Mouse (Mus musculus) right cerebral cortex, adult 2 months (tissue): Measurements from ENCODE around the gene Pitx2.

Source experiments
- DNase-seq, 2 experiments: peaks; one replicate each; pipeline ENCODE4 v3.0.0; 2021 to 2022; ENCODE audit warnings: low spot score in 2 of 2

Gene Pitx2

DNA sequence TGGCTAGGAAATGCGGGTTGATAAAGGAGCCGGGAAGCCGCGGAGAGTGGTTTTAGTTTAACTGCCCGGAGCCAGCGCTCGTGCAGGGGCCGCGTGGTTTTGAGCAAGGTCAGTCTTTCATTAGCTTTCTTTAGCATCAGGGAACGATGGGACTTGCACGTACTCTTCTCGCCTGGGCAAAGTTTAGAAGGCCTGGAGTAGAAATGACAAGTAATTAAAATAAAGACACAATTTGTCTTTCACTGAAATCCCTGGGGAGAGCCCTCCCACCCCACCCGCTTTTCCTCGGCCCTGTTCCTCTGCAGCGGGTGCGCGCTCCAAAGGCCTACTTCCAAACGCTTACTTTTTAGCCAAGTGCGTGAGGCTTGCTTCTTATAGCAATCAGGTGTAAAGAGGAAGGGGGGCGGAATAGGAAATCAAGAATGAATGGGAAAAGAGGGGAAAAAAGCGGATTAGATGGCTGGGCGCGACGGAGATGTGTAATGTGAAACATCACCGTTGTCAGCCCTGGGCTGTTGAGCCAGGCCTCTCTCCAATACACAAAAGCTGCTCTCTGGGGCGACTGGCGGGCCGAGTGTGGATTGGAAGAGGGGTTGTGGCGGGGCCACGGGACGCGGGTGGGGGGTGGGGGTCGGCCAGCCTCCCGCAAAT, 17.4 kb downstream of the Pitx2 start:
- DNase-seq, result no peak

DNA sequence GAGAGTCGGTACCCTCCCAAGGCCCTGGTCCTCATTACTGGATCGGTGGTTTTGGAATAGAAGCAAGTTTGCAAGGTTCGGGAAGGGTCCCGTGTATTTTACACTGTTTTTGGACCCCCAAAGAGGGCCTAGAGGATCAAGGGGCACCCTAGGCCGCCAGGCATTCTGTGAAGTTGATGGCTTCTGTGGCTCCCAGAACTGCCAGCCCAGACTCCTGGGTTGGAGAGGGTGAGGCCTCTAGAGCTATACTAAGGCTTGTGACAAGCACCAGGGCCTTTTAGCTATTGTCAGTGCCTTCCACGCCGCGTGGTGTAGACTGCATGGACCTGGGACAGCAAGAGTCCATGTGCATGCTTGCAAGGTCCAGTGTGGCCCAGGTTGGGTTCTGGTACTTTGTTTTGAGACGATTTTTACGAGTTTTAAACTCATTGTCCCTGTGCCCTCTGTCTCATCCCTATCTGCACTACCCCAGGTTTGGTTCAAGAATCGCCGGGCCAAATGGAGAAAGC, 18.2 kb downstream of the Pitx2 start:
- no peak for DNase-seq

DNA sequence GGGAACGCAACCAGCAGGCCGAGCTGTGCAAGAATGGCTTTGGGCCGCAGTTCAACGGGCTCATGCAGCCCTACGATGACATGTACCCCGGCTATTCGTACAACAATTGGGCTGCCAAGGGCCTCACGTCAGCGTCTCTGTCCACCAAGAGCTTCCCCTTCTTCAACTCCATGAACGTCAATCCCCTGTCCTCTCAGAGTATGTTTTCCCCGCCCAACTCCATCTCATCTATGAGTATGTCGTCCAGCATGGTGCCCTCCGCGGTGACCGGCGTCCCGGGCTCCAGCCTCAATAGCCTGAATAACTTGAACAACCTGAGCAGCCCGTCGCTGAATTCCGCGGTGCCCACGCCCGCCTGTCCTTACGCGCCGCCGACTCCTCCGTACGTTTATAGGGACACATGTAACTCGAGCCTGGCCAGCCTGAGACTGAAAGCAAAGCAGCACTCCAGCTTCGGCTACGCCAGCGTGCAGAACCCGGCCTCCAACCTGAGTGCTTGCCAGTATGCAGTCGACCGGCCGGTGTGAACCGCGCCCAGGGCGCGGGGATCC, 18.8 kb downstream of the Pitx2 start:
- DNase-seq, result no peak

GRCm38 (mm10) chr3:129220086-129220670, 20.5 kb downstream of the Pitx2 start:
- no peak for DNase-seq

- no peak for DNase-seq
Measured at GRCm38 (mm10) chr3:129220681-129221379, 21.2 kb downstream of the Pitx2 start.

GRCm38 (mm10) chr3:129221380-129222260, 21.9 kb downstream of the Pitx2 start:
- no peak for DNase-seq

DNA sequence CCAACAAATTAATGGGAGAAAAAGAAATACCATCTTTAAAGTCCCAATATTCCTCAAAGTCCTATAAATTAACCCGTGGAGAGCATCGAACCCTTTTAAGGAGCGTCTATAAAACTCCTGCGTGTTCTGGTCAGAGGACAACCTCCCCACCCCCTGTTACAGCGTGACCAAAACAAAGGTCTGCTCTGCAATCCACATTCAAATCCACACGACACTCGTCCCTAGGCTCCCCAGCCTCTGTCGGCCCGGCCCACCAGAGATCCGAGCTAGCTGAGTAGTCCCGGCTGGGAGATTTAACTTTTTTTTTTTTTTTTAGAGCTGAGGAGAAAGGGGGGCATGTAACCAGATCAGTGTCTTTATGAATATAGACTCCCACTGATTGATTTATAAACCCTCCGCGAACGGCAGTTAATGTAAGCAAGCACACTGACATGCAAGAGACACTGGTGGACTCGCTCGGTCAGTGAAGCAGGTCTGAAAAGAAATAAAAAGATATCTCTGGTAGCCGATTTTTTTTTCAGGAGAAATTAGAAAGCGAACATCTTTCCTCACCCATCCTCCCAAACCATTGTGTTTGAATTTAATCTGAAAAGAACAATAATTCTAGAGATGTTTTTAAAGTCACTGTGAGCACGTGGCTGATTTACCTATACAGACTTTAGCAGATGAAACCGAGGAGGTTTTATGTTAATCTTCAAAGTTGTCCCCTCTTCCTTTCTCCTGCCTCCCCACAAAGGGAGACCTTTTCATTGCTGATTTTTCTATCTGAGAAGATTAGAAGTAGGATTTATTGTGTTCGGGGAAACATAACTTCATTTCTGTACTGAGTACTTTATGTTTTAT, 23.0 kb downstream of the Pitx2 start:
- DNase-seq, result no peak

- no peak for DNase-seq
Measured at GRCm38 (mm10) chr3:129223401-129223800, 23.7 kb downstream of the Pitx2 start.

- no peak for DNase-seq
Measured at GRCm38 (mm10) chr3:129223964-129224805, 24.5 kb downstream of the Pitx2 start.

- no peak for DNase-seq
Measured at GRCm38 (mm10) chr3:129224806-129225576, 25.3 kb downstream of the Pitx2 start.

DNA sequence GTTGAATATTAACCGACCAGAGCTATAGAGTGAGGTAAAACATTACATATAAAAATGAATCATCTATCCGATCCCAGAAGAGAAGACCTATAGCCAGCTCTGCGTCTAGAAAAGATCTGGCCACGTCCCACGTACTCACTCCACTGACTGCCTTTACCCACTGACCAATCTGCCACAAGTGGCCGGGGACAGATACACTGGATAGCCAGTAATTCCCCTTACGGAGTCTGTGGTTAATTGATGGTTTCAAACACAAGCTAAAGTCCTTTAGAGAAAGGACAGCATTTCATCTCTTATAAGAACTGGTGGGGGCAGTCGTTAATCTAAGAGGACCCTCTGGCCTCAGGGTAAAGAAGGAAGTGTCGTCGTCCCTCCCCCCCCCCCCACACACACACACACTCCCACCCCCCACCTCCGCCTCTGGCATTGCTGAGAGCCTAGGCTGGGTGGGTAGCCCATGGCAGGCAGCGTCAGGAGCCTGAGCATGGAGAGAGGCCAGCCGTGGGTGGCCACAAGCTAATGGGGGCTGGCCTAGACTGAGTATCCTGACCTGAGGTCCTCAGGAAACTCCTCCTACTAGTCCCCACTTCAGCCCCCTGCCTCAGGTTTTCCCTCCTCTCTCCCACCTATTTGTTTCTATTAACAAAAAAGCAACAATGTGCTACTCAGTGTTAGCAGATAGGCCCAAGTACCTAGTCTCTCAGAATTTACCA, 26.1 kb downstream of the Pitx2 start:
- DNase-seq, result no peak

- no peak for DNase-seq
Measured at GRCm38 (mm10) chr3:129226681-129227080, 27.0 kb downstream of the Pitx2 start.

- DNase-seq, result no peak
Measured at GRCm38 (mm10) chr3:129227331-129227730, 27.7 kb downstream of the Pitx2 start.

GRCm38 (mm10) chr3:129238010-129238409, 38.3 kb downstream of the Pitx2 start:
- DNase-seq, result no peak

GRCm38 (mm10) chr3:129238664-129239258, 39.1 kb downstream of the Pitx2 start:
- peak in 1 of 2 experiments; percentile 26 for DNase-seq

DNA sequence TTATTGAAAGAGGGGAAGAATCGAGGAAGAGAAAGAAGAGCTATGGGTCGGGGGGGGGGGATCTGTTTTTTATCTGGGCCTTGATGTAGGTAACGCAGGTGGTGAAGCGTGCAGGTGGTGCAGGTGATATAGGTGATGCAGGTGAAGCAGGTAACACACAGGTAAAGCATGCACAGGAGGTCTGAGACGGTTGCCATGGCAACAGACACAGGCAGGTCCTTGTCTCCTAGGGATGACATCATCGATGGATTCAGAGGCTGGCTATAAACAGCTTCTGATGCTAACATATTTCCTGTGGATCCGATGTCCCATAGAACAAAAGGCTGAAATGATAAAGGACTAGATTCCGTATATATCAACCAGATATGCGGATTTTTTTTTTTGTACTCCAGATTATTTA, 51.3 kb downstream of the Pitx2 start:
- DNase-seq, result no peak

DNA sequence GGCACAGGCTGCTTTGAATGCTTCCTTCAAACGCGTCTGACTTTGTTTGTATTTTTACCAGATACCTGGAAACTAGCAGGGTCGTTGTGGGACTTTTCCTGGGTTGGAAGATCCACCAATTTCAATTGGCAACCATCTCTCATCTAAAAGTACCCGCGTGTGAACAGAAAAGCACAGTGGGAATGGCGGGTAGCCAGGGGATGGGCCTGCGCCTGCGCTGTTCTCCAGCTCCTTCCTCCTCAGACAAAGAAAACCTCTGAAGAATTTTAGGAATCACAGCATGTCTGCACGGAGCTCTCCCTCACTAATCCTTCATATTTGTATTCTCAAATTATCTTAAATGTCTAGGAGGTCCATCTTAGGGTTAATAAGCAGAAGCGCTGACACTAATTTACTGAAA, 54.6 kb downstream of the Pitx2 start:
- DNase-seq, result no peak

- DNase-seq, result no peak
Measured at GRCm38 (mm10) chr3:129256283-129256682, 56.6 kb downstream of the Pitx2 start.
